Mouse (Mus musculus): ENCODE data around the gene Paip2b.
"Not testable (repeated sequence)": the region's sequence is repeated elsewhere in the genome, so short reads cannot be mapped to it uniquely, and the experiment has no call there.

The Paip2b gene

DNA sequence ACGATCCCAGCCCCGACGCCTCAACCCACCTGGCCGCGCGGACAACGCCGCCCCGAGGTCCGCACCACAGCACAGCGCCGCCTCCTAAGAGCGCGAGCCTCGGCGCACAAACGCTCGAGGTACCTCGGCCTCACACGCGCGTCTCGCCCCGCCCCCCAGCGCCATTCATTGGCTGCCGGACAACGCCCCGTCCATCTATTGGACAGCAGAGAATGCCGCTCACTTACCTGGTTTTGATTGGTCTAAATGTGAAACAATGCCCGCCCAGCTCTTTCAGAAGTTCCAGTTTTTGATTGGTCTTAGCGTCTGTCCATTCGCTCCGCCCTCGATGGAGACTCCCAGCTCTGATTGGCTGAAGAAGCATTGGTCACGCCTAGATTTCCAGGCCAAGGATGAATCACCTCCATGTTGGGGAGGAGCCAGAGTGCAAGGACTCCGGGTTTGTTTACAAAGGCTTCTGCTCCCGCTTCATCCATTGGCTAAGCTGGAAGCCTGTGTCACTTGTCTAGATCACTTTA is at the start of gene Paip2b:
Paip2b (minus strand) TSS at position 136 of the 518 bp plus-strand sequence.
- ATAC-seq (ENCODE audit: low TSS enrichment): peak; percentile 96

DNA sequence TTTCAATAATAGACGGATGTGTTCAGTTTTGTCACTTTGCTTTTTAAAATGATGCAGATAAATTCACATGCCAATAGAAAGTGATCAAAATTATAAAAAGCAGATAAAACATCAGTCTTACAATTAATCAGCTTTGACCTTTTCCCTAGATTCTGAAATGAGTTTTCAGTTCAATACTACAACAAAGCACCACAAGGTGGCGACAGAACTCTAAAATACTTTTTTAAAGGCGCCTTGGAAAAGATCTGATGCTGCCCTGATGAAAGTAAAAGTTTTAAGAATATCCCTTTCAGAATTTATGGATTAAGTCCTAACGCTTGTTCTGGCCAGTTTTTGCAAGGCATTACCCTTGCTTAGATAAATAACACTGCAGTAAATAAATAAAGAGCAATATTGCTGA is 48.3 kb upstream of the Paip2b start:
- 0 out of 2 replicates have a peak, but pooled peaks have one; percentile 20 for ATAC-seq (ENCODE audit: low TSS enrichment)

DNA sequence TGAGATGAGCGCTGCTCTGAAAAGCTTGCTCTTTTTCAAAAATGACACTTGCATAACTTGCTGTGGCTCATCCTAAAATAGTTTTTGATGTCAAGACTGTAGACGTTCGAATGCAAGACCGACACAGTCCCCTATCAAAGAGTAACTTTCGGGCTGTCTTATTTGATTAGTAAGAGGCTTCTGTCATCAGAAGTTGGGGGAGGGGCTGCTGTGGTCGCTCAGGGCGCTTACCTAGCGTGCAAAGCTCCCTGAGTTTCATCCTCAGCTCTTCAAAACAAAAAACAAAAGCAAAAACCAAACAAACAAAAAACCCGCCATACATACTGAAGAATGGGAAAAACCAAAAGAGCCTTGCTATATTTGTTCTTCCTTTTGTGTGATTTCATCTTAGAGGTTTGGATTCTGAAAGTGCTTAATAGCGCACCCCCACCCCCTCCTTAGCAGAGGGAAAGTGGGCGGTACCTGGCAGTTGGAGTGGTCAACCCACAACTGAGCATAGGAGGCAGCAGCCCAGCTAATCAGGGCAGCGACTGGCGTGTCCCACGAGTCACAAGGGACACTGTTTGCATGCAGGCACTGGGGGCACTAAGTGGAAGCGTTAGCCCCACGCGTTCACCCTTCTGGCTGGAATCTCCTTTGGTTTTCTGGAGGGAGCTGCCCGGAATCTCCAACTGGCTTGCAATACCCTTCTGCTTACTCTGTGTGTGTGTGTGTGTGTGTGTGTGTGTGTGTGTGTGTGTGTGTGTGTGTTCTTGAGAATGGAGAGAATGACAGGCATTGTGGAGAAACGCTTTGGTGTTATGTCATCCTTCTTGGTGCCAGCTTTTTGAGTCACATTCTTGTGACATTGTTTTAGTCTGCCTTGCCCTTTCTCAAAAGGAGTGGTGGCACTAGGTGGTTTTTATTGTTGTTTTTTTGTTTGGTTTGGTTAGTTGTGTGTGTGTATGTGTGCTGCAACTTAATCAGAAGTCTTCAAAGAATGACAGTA is 36.4 kb upstream of the Paip2b start:
- peak; percentile 56 for ATAC-seq (ENCODE audit: low TSS enrichment)

DNA sequence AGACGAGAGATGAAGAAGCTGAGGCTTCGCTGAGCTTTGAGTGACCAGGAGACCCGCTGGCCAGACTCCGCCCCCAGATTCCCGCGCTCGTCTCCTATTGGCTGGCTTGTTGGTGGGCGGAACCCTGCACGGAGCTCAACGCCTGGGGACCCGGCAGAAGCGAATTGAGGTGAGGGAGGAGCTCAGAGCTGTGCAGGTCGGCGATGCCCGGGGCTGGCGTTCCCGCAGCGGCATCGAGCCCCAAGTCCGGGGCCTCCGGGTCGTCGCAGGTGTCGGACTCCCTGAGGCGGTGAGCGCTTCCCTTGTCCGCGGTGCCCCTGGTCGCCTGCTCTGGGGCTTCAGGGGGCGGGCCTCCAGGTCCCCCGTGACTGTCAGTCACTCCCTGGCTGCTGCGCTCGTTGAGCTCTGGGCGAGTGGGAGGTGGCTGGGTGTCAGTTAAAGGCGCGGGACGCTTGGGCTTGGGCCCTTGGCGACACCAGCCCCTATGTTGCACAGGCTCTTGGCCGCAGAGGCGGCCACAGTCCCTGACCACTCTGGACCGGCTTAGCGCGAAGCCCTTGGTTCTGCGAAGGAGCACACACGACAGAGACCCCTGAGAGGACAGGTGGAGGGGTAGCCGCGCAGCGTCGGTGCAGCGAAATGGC is 35.5 kb upstream of the Paip2b start, which contains the start of gene Zfp638:
Zfp638 (plus strand) TSS at position 156 of the 644 bp plus-strand sequence.
- ATAC-seq (ENCODE audit: low TSS enrichment): peak; percentile 96

DNA sequence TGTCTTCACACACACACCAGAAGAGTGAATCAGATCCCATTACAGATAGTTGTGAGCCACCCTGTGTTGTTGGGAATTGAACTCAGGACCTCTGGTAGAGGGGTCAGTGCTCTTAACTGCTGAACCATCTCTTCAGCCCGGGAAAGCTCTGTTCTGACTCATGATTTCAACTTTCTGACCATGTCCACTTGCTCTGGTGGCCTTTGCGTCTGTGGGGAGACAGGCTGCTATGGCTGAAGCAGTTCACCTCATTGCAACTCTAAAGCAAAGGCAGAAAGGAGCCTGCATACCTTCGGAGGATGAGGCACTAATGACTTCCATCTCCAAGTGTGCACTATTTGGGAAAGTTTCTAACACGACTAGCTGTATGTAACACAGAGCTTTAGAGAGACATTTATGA is 34.9 kb upstream of the Paip2b start:
- ATAC-seq (ENCODE audit: low TSS enrichment): 0 out of 2 replicates have a peak, but pooled peaks have one; percentile 5

DNA sequence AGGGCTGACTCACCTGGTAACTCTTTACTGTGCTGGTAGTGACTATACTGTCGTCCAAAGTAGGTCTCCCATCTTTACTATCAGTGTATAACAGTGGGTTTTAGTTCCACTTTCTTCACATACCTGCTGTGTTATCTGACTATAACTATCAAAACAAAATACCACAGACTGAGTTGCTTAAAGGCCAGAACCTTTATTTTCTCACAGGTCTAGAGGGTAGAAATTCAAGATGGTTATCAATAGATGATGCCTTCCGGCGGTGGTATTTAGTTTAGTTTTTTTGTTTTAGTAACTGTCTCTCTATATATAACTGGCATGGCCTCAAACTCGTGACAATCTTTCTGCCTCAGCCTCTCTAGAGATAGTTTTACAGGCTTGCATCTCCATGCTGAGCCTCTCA is 32.0 kb upstream of the Paip2b start:
- ATAC-seq (ENCODE audit: low TSS enrichment): no peak

DNA sequence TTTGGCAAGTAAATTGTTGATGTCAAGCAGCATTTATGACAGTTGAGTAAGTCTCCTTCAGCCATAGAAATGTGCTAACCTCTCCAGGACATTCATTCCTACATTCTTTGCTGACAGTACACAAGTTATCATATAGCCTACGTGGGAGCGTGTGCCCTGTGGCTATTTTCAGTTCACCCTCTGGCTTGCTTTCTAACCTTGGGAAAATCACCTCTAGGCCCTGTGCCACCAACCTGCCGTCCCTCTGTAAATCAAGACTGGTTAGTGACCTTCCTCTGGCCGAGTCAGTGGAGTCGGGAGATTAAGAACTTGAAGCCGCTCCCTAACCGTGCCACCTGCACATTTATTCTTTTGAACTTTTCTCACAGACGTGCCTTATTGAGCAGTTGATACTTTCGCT is 28.5 kb upstream of the Paip2b start:
- no peak for ATAC-seq (ENCODE audit: low TSS enrichment)

DNA sequence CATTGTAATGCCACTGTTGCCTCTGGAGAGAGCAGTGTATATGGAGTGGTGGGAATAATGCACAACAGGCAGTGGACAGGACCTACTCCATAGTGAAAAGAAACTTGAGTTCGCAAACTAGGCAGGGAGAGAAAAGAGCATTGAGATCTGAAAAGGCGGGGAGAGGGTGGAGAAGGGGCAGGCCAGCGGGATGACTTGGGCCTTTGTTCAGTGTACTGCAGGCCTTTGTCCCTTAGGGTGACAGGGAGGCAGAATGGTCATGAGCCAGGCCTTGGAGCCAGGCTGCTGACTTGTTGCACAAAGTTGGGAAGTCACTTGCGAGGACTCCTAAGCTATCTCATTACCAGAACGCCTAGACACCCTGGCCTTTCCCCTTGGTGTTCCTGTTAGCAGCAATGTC is 25.9 kb upstream of the Paip2b start:
- peak; percentile 59; the same call in 1 of the 2 replicates for ATAC-seq (ENCODE audit: low TSS enrichment)

DNA sequence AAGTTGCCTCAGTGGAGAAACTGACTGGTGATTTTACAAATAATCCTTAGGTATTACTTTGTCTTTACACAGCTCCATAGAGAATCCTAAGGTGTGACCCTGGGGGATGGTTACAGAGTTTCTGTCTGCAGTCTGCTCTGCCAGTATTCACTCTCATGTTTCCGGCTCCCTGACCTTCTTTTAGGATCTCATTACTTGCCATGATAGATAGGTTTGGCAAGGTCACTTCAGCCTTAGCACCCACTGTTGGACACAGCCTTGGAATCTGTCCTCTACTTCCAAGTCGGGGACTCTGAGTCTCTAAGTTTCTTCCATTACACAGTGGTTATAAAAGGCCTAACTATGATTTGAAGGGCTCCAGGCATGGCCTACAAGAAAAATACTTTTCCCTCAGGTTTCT is 17.9 kb upstream of the Paip2b start:
- no peak for ATAC-seq (ENCODE audit: low TSS enrichment)

DNA sequence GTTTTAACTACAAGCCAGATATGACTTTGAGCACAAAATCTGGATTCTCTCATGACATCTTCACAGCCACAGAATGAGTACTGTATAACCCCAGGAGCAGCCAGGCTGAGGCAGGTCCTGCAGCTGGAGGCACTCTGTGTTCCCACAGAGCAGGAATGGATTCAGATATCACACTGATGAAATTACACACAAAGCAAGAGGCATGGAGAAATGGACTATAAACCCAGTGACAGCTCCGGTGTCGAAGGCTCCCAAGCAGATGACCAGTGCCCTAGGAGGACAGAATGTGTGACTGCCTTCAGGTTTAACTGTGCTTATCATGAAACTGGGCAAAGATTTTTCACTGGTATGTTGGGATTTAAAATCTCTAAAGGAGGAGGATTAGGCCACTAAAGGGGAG is 14.6 kb upstream of the Paip2b start:
- ATAC-seq (ENCODE audit: low TSS enrichment): no peak

DNA sequence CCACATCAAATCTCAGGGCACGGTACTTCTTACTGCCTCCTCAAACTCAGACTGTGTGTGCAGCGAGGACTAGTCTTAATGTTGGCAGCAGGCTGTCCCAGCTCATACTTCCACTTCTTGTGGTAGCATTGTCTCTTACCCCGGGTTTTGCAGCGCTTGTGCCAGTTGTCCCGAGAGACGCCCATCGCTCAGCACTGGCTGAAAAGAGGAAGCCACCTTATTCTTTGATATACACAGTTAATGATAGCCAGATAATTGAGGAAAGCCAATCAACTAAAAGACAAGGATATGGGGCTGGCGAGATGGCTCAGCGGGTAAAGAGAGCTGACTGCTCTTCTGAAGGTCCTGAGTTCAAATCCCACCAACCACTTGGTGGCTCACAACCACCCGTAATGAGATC is 13.4 kb upstream of the Paip2b start:
- ATAC-seq (ENCODE audit: low TSS enrichment): no peak

DNA sequence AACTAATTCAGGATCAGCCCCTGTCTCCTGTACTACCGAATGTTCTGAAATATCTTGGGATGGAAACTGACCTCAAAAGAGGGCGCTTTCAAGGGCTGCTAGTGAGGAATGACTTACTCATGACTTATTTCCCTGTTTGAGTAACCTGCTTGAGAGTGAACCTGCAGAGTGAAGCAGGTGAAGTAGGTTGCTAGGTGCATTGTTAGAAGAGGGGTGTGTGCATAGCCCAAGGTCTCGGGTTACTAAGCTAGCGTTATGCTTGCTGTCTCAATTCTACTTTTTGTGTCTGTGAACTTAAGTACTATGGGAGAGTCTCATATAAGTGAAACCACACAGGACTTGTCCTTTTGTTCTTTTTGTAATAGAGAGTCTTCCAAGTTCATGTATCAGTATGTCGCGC is 8.5 kb upstream of the Paip2b start:
- ATAC-seq (ENCODE audit: low TSS enrichment): no peak

DNA sequence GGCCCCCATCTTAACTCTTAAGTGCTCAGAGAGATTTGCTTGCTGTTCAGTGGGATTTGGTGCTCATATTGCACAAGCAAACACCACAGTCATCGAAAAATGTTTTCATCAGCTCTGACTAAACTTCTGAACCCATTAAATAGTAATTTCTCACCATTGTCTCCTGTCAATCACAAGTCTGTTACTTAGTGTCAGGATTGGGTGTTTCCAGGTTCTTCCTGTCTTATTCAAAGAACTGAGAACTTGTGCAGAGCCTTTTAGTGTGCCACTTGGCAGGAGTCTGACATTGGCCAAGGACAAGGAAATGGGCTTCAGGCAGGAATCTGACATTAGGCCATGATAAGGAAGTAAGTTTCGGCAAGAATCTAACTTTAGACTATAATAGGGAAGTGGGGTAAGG is 6.5 kb upstream of the Paip2b start:
- no peak for ATAC-seq (ENCODE audit: low TSS enrichment)

DNA sequence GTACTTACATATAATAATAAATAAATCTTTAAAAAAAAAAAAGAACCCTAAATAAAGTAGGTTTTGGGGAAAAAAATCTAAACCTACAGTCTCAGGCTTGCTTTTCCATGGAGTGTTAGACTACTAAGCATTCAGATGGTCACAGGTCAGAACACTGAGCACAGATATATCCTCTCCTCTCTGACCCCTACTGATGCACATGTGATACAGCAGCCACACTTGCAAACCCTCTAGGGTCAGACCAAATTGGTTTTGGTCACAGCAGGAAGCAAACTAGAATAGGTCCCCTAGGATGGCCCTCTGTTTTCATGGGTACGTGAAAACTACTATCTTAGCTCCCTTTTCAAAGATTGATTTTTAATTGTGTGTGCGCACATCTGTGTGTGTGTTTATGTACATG is 5.3 kb upstream of the Paip2b start:
- no peak for ATAC-seq (ENCODE audit: low TSS enrichment)

DNA sequence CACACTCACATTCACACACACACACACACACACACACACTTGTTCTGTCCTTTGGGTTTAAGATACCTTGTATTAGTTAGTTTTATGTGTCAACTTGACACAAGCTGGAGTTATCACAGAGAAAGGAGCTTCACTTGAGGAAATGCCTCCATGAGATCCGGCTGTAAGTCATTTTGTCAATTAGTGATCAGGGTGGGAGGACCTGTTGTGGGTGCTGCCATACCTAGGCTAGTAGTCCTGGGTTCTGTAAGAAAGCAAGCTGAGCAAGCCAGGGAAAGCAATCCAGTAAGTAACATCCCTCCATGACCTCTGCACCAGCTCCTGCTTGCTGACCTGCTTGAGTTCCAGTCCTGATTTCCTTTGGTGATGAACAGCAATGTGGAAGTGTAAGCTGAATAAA is 852 bp upstream of the Paip2b start:
- ATAC-seq (ENCODE audit: low TSS enrichment): not testable (repeated sequence)

DNA sequence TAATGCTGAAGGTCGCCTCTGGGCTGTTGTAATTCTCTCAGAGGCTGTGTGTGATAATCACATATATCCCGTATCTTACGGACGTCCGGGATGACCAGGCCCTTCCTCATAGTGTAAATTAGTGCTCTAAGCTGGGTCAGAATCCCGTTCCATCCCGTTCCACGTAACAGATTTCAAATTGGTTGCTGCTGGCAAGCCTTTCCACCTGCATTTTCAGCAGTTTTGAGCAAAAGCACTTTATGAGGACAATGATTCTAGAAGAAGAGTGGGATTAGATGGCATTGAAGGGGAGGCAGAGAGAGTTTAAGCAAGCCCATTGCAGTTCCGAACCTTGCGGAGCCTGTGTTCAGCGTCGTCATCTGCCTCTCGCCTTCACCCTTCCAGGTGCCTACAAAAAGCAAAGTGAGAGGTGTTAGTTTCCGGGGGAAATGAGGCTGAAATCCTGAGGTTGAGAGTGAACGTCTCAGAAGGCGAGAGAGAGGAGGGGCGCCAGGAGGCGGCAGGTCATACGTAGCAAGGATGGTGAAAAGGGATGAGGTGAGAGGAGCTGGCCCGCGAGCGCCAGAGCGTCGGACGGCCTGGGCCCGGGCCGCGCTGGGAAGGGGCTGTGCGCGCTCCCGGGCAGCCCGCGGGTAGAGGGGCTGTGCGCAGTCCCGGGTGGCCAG is 468 bp downstream of the Paip2b start:
- ATAC-seq (ENCODE audit: low TSS enrichment): peak; percentile 58

DNA sequence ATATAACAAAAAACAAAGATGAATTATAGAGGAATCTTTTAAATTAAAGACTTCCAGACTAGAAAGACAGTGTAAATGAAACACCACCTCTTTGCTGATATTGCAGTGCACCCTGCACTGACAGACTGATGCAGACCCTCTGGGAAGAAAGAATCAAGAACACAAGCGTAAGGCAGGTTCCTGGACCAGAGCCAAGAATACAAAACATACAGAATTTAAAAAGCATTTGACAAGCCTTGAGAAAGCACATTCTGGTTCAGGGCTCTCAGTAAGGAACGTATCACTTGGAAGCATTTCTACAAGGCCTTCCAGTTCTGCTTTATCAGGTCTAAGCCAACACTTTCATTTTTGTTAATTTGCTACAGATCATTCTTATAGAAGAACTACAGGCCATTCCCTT is 9.7 kb downstream of the Paip2b start:
- ATAC-seq (ENCODE audit: low TSS enrichment): no peak

DNA sequence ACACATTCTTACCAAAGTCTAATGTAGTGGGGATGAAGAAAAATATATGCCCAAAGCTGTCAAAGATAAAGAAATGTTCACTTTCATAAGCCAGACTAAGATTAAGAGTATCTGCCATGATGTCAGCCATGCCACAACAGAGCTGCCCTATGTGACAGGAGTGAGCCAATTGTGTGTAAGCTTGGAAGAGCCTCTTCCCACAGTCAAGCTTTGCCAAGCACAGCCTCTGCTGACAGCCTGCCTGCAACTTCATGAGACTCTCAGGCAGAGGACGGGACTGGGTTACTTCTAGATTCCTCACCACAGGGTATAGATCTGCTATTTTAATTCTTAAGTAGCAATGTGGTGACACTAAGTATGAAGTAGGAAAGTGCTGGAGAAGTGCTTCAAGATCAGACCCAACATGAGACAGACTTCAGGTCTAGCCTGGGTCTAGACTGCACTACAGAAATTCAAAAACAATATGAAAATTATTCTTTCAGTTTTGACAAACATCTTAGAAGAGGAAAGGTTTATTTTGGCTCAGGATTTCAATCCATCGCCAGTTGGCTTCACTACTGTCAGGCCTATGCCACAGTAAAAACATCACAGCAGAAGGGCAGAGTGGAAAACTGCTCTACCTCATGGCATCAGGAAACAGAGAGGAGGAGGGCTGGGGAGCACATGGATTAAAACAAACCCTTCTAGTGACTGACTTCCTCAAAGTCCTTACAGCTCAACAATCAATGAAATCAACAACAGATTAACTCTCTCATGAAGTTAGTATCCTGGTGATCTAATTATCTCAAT is 10.6 kb downstream of the Paip2b start:
- peak; percentile 41; the same call in 1 of the 2 replicates for ATAC-seq (ENCODE audit: low TSS enrichment)

DNA sequence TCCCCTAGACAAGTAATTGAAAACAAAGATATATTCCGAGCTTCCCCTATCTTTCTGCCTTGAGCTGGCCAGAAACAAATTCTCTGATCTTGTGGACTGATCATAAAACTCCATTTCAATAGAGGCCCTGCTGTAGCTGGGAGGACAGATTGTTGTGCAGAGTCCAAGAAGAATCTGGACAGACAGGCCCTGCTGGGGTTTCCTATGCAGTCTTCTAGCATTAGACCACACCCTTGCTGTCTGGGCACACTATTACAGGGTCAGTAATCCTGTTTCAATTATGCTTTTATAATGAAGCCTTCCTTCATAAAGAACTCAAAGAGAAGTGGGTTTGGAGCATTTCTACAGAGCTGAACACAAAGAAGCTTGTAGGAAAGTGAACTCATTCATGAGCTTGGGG is 12.5 kb downstream of the Paip2b start:
- no peak for ATAC-seq (ENCODE audit: low TSS enrichment)

DNA sequence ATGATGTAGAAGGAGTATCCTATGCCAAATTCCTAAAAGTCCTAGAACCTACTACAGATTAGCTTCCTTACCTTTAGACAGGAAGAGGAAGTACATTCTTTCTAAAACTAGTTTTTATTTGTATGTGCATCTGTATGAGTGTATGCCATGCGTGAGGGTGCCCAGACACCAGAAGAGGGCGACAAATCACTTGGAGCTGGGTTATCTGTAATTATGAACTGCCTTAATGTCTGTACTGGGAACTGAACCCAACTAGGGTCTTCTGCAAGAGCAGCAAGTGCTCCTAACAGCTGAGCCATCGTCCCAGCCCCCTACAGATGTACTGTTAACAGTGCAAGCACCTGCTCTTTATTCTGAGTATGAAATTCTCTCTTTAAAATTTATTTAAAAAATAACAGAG is 15.7 kb downstream of the Paip2b start:
- ATAC-seq (ENCODE audit: low TSS enrichment): no peak

DNA sequence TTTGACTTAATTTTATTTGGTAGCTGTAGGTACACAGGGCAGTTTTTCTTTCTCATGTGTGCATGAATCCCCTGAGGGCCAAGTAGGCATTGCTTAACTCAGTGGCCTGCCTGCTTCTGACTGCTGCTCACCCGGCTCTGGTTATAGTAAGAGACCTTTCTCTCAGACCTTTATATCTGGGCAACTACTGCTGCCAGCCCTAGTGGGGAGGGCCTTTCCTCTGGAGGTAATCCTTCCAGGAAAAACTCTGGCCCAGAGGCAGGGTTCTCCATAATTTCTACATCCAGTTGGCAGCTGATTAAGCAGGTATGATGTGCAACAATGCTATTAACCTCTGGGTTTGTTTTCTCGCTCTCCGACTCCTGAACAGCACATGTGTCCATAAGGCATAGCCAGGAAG is 28.7 kb downstream of the Paip2b start:
- ATAC-seq (ENCODE audit: low TSS enrichment): no peak
